8 mouse cellular contexts compared by ENCODE assay signal in the genomic region with DNA sequence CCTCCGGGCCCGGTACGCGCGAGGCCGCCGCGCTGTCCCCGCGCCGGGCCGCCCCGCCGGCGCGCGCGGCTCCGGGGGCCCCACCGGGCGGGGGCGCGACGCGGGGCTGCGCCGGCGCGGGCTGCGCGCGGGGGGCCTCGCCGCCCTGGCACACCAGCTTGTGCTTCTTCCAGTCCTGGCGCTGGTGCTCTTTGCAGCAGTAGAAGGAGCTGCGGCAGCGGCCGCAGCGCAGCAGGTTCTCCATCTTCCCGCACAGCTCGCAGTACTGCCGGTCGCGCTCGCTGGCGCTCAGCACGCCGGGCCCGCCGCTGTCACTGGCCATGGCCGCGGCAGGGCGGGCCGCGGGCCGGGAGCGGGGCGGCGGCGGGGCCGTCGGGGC. TPM values are rescaled to one million over a fixed set of nuclear protein-coding genes. Genes with fewer than 3 reads are reported as not detected.
A peak's percentile ranks its signal among the peaks of the same experiment; 100 is the strongest.
DNase-seq lines count a peak whose midpoint lies in the region; ATAC-seq and TF ChIP-seq lines count a peak whose summit lies in the region.

No protein-coding gene starts in this region.

- H3K36me3 ChIP-seq in embryonic facial prominence, embryonic 12.5 days: 0 out of 2 replicates have a peak, but pooled peaks cover 4% of the 10 kb centered on the region
- H3K36me3 ChIP-seq in intestine, embryonic 16.5 days (ENCODE audit: control insufficient read depth, insufficient read depth, low read length): no peaks in the 10 kb centered on the region
- H3K36me3 ChIP-seq in midbrain, embryonic 14.5 days (ENCODE audit: control insufficient read depth, insufficient read depth, low read length): no peaks in the 10 kb centered on the region

- peak overlapping the region; percentile 75 for H3K4me2 ChIP-seq in embryonic facial prominence, embryonic 12.5 days (replicated peaks)
- peak overlapping the region; percentile 88 for H3K4me2 ChIP-seq in intestine, embryonic 16.5 days (ENCODE audit: low read depth, low read length)
- H3K4me2 ChIP-seq in midbrain, embryonic 14.5 days (ENCODE audit: low read length): peak overlapping the region; percentile 94

- no peaks in the 10 kb centered on the region for H3K9me3 ChIP-seq in embryonic facial prominence, embryonic 12.5 days
- H3K9me3 ChIP-seq in intestine, embryonic 16.5 days (ENCODE audit: control insufficient read depth, low read length): no peaks in the 10 kb centered on the region
- no peaks in the 10 kb centered on the region for H3K9me3 ChIP-seq in midbrain, embryonic 14.5 days (ENCODE audit: control insufficient read depth, low read length)

- no peak for ATAC-seq in embryonic facial prominence, embryonic 12.5 days (ENCODE audit: insufficient number of reproducible peaks, insufficient read depth, low FRiP score, low TSS enrichment)
- peak; percentile 27 for ATAC-seq in intestine, embryonic 16.5 days
- ATAC-seq in midbrain, embryonic 14.5 days (ENCODE audit: low FRiP score, low TSS enrichment): peak; percentile 36

- H3K9ac ChIP-seq in embryonic facial prominence, embryonic 12.5 days: peak overlapping the region; percentile 93
- H3K9ac ChIP-seq in intestine, embryonic 16.5 days (ENCODE audit: low read depth, low read length): peak overlapping the region; percentile 87
- peak overlapping the region; percentile 95 for H3K9ac ChIP-seq in midbrain, embryonic 14.5 days (replicated peaks; ENCODE audit: low read length)

- H3K4me3 ChIP-seq in layer of hippocampus, adult 2 months: peak overlapping the region; percentile 91
- H3K4me3 ChIP-seq in embryonic facial prominence, embryonic 12.5 days: peak overlapping the region; percentile 89
- H3K4me3 ChIP-seq in intestine, embryonic 16.5 days (ENCODE audit: low read length): peak overlapping the region; percentile 92
- H3K4me3 ChIP-seq in midbrain, embryonic 14.5 days (replicated peaks; ENCODE audit: low read depth, low read length): peak overlapping the region; percentile 86

- WGBS in embryonic facial prominence, embryonic 12.5 days: 1% methylated on average over 51 of the region's 62 CpGs
- under 1% methylated on average over 40 of the region's 62 CpGs for WGBS in intestine, embryonic 16.5 days
- WGBS in midbrain, embryonic 14.5 days: under 1% methylated on average over 54 of the region's 62 CpGs

- H3K4me1 ChIP-seq in embryonic facial prominence, embryonic 12.5 days: peaks cover 31% of the 10 kb centered on the region
- peaks cover 35% of the 10 kb centered on the region for H3K4me1 ChIP-seq in intestine, embryonic 16.5 days (ENCODE audit: control insufficient read depth, insufficient read depth, low read length)
- H3K4me1 ChIP-seq in midbrain, embryonic 14.5 days (ENCODE audit: control insufficient read depth, insufficient read depth, low read length): peaks cover 36% of the 10 kb centered on the region

- no peak for DNase-seq in layer of hippocampus, adult 2 months (ENCODE audit: low spot score in 2 of 2)
- DNase-seq in layer of hippocampus, adult 8-10 months (ENCODE audit: low spot score in 2 of 2): no peak
- peak; percentile 51 for DNase-seq in NIH3T3 (ENCODE audit: low read depth)
- peak; percentile 77 for DNase-seq in midbrain, embryonic 14.5 days
- no peak for DNase-seq in embryo, embryonic 11 days
- no peak for DNase-seq in urinary bladder, adult 18-20 months (ENCODE audit: low spot score in 2 of 2)

- peak overlapping the region; percentile 91 for H3K27ac ChIP-seq in layer of hippocampus, adult 2 months
- H3K27ac ChIP-seq in embryonic facial prominence, embryonic 12.5 days: peak overlapping the region; percentile 96
- peak overlapping the region; percentile 98 for H3K27ac ChIP-seq in intestine, embryonic 16.5 days (ENCODE audit: low read length)
- peak overlapping the region; percentile 98 for H3K27ac ChIP-seq in midbrain, embryonic 14.5 days (replicated peaks; ENCODE audit: low read depth, low read length)

- no peaks in the 10 kb centered on the region for H3K27me3 ChIP-seq in embryonic facial prominence, embryonic 12.5 days
- H3K27me3 ChIP-seq in intestine, embryonic 16.5 days (replicated peaks; ENCODE audit: control insufficient read depth, insufficient read depth, low read length): no peaks in the 10 kb centered on the region
- no peaks in the 10 kb centered on the region for H3K27me3 ChIP-seq in midbrain, embryonic 14.5 days (ENCODE audit: control insufficient read depth, insufficient read depth, low read length)

- TF ChIP-seq CTCF in layer of hippocampus, adult 2 months (conservative IDR thresholded peaks at IDR 0.05): no peak

RNA-seq across cellular contexts. Expression of a gene that starts 0.4 kb away (rescaled TPM):
- total RNA-seq in layer of hippocampus, adult 2 months (2021): 10 to 100 TPM; 60.3 to 65.9 TPM
- total RNA-seq in layer of hippocampus, adult 8-10 months (2022): 10 to 100 TPM; 56.4 to 58.7 (median 58.4) TPM
- 15.5 and 15.6 TPM in 2 replicates for polyA plus RNA-seq in embryonic facial prominence, embryonic 12.5 days (2016; fragmentation: Nextera tagmentation; extraction: Ambion mirVana)
- 9.4 and 11.0 TPM in 2 replicates for polyA plus RNA-seq in intestine, embryonic 16.5 days (2015; fragmentation: Nextera tagmentation; extraction: Ambion mirVana)
- 24.5 and 25.1 TPM in 2 replicates for polyA plus RNA-seq in midbrain, embryonic 14.5 days (2014; fragmentation: Nextera tagmentation; extraction: Ambion mirVana)

RNA-seq across cellular contexts. Expression of a gene that starts 51.0 kb away (rescaled TPM):
- total RNA-seq in layer of hippocampus, adult 2 months (2021): 10 to 100 TPM; 16.8 to 17.6 TPM
- 10 to 100 TPM; 13.2 to 16.5 (median 15.3) TPM for total RNA-seq in layer of hippocampus, adult 8-10 months (2022)
- 12.7 and 13.3 TPM in 2 replicates for polyA plus RNA-seq in embryonic facial prominence, embryonic 12.5 days (2016; fragmentation: Nextera tagmentation; extraction: Ambion mirVana)
- 6.1 and 6.7 TPM in 2 replicates for polyA plus RNA-seq in intestine, embryonic 16.5 days (2015; fragmentation: Nextera tagmentation; extraction: Ambion mirVana)
- polyA plus RNA-seq in midbrain, embryonic 14.5 days (2014; fragmentation: Nextera tagmentation; extraction: Ambion mirVana): 9.8 and 11.7 TPM in 2 replicates

RNA-seq across cellular contexts. Expression of a gene that starts 51.2 kb away (rescaled TPM):
- 10 to 100 TPM; 35.6 TPM for total RNA-seq in layer of hippocampus, adult 2 months (2021)
- total RNA-seq in layer of hippocampus, adult 8-10 months (2022): 10 to 100 TPM; 33.0 to 34.5 (median 33.3) TPM
- 14.6 TPM in 2 replicates for polyA plus RNA-seq in embryonic facial prominence, embryonic 12.5 days (2016; fragmentation: Nextera tagmentation; extraction: Ambion mirVana)
- 3.2 and 6.0 TPM in 2 replicates for polyA plus RNA-seq in intestine, embryonic 16.5 days (2015; fragmentation: Nextera tagmentation; extraction: Ambion mirVana)
- 13.0 and 13.2 TPM in 2 replicates for polyA plus RNA-seq in midbrain, embryonic 14.5 days (2014; fragmentation: Nextera tagmentation; extraction: Ambion mirVana)

Comparison
In these comparisons a context has a peak if more than half of its experiments do, and no peak if none do; other contexts are left out.
1. DNase-seq: peak in NIH3T3 (single experiment) and midbrain, embryonic 14.5 days (single experiment); none in layer of hippocampus, adult 2 months (0 of 2), layer of hippocampus, adult 8-10 months (0 of 2), embryo, embryonic 11 days (single experiment) and urinary bladder, adult 18-20 months (0 of 2).
2. Peak in every context shown above with its lines, with median percentiles within 50 percentile points of each other: H3K27ac ChIP-seq, H3K4me3 ChIP-seq, H3K4me2 ChIP-seq and H3K9ac ChIP-seq.